Mouse (Mus musculus) limb, embryonic 11.5 days (tissue): ENCODE data around the gene Gins2. TPM values are rescaled to one million over a fixed set of nuclear protein-coding genes. Genes with fewer than 3 reads are reported as not detected.

Experiments used
- ATAC-seq: fragments of 200-750 bp; cut with Nextera tagmentation; 2 replicates; pipeline ENCODE4 v1.8.0; 2017; ENCODE audit warnings: low read depth; ENCODE audit not compliant: insufficient number of reproducible peaks, low FRiP score, low TSS enrichment
- DNase-seq: peaks from one replicate; pipeline ENCODE4 v3.0.0-alpha.2; 2015; ENCODE audit warnings: low spot score
- H3K27ac ChIP-seq: fragments of 300-500 bp; sonication (generic); replicated peaks from 2 replicates; pipeline ENCODE4 v1.5.1; 2014; ENCODE audit warnings: low read depth, mild to moderate bottlenecking, low read length
- H3K27me3 ChIP-seq: fragments of 300-500 bp; sonication (generic); 2 replicates; pipeline ENCODE4 v1.6.1; 2014; ENCODE audit warnings: mild to moderate bottlenecking, low read length, mixed read lengths; ENCODE audit not compliant: control insufficient read depth, insufficient read depth
- H3K36me3 ChIP-seq: fragments of 300-500 bp; sonication (generic); 2 replicates; pipeline ENCODE4 v1.6.1; 2014; ENCODE audit warnings: mild to moderate bottlenecking, low read length, moderate library complexity, mixed read lengths; ENCODE audit not compliant: control insufficient read depth, insufficient read depth
- H3K4me1 ChIP-seq: fragments of 300-500 bp; sonication (generic); 2 replicates; pipeline ENCODE4 v1.6.1; 2014; ENCODE audit warnings: low read length, mixed read lengths; ENCODE audit not compliant: control insufficient read depth, insufficient read depth
- H3K4me2 ChIP-seq: fragments of 300-500 bp; sonication (generic); 2 replicates; pipeline ENCODE4 v1.6.1; 2014; ENCODE audit warnings: low read depth, mild to moderate bottlenecking, moderate library complexity; ENCODE audit not compliant: severe bottlenecking
- H3K4me3 ChIP-seq: fragments of 300-500 bp; sonication (generic); 2 replicates; pipeline ENCODE4 v1.5.1; 2014; ENCODE audit warnings: low read depth, low read length
- H3K9ac ChIP-seq: fragments of 300-500 bp; sonication (generic); 2 replicates; pipeline ENCODE4 v1.6.1; 2014; ENCODE audit warnings: mild to moderate bottlenecking, low read length
- H3K9me3 ChIP-seq: fragments of 300-500 bp; sonication (generic); 2 replicates; pipeline ENCODE4 v1.6.1; 2016; ENCODE audit warnings: low read length; ENCODE audit not compliant: control insufficient read depth
- WGBS: fragments of 180-500 bp; shearing (Covaris S2); extraction: QIAGEN DNeasy Blood & Tissue Kit; methylation state at CpG from one replicate; pipeline ENCODE4 v1.1.7; 2014; 5-methylcytosine and 5-hydroxymethylcytosine counted together
- polyA plus RNA-seq: library from polyadenylated mRNA; unstranded; fragments of >200 nt; fragmentation: Nextera tagmentation; extraction: Ambion mirVana; gene quantifications from 2 replicates; pipeline ENCODE4 v1.2.1, GENCODE M21; 2014

Gene Gins2
- polyA plus RNA-seq, 1 experiment from 2014 or later, result 132 TPM

GRCm38 (mm10) chr8:120574941-120575340 lies 14.2 kb downstream of the Gins2 start:
- Histone ChIP-seq H3K27ac (no peak overlapping the region), H3K27me3 (no peaks in the 10 kb centered on the region), H3K4me2 (no peak overlapping the region), H3K4me1 (peaks cover 10% of the 10 kb centered on the region), H3K9ac (no peak overlapping the region), H3K9me3 (no peaks in the 10 kb centered on the region), H3K36me3 (peaks cover 57% of the 10 kb centered on the region), H3K4me3 (no peak overlapping the region)
- DNase-seq, result no peak
- 80% methylated on average over 19 of the region's 19 CpGs for WGBS
- no peak for ATAC-seq

- no peak overlapping the region for H3K27ac ChIP-seq
- H3K4me3 ChIP-seq, result no peak overlapping the region
- 78% methylated on average over 11 of the region's 11 CpGs for WGBS
- peaks cover 13% of the 10 kb centered on the region for H3K4me1 ChIP-seq
- DNase-seq (no peak), ATAC-seq (no peak)
- H3K9ac ChIP-seq, result no peak overlapping the region
- H3K36me3 ChIP-seq, result peaks cover 55% of the 10 kb centered on the region
- H3K4me2 ChIP-seq, result no peak overlapping the region
- H3K27me3 ChIP-seq, result no peaks in the 10 kb centered on the region
- H3K9me3 ChIP-seq, result no peaks in the 10 kb centered on the region
Observed at GRCm38 (mm10) chr8:120573866-120574265, 15.2 kb downstream of the Gins2 start.

- Histone ChIP-seq H3K9ac (no peak overlapping the region), H3K9me3 (no peaks in the 10 kb centered on the region), H3K27ac (no peak overlapping the region), H3K27me3 (no peaks in the 10 kb centered on the region), H3K4me2 (no peak overlapping the region), H3K4me1 (peaks cover 13% of the 10 kb centered on the region), H3K4me3 (no peak overlapping the region), H3K36me3 (peaks cover 55% of the 10 kb centered on the region)
- no peak for ATAC-seq
- DNase-seq, result no peak
- whole genome bisulfite sequencing, result 88% methylated on average over 21 of the region's 21 CpGs
Observed at GRCm38 (mm10) chr8:120572534-120572933, 16.6 kb downstream of the Gins2 start.

GRCm38 (mm10) chr8:120571561-120571960 lies 17.5 kb downstream of the Gins2 start:
- DNase-seq (no peak), ATAC-seq (no peak)
- Histone ChIP-seq H3K9me3 (no peaks in the 10 kb centered on the region), H3K27ac (no peak overlapping the region), H3K27me3 (no peaks in the 10 kb centered on the region), H3K4me2 (no peak overlapping the region), H3K4me3 (no peak overlapping the region), H3K9ac (no peak overlapping the region), H3K36me3 (peaks cover 59% of the 10 kb centered on the region), H3K4me1 (peaks cover 13% of the 10 kb centered on the region)
- WGBS, result 83% methylated on average over 8 of the region's 8 CpGs

GRCm38 (mm10) chr8:120569939-120570715 lies 19.0 kb downstream of the Gins2 start:
- H3K27ac ChIP-seq, result no peak overlapping the region
- H3K4me1 ChIP-seq, result peaks cover 18% of the 10 kb centered on the region
- peaks cover 65% of the 10 kb centered on the region for H3K36me3 ChIP-seq
- H3K27me3 ChIP-seq, result no peaks in the 10 kb centered on the region
- no peak overlapping the region for H3K4me3 ChIP-seq
- ATAC-seq (no peak), DNase-seq (peak; percentile 92)
- no peak overlapping the region for H3K4me2 ChIP-seq
- H3K9me3 ChIP-seq, result no peaks in the 10 kb centered on the region
- H3K9ac ChIP-seq, result no peak overlapping the region
- WGBS, result 55% methylated on average over 13 of the region's 13 CpGs

GRCm38 (mm10) chr8:120569123-120569522 lies 20.0 kb downstream of the Gins2 start:
- Histone ChIP-seq H3K4me3 (no peak overlapping the region), H3K4me1 (peaks cover 28% of the 10 kb centered on the region), H3K27me3 (no peaks in the 10 kb centered on the region), H3K9ac (no peak overlapping the region), H3K36me3 (peaks cover 57% of the 10 kb centered on the region), H3K4me2 (no peak overlapping the region), H3K9me3 (no peaks in the 10 kb centered on the region), H3K27ac (no peak overlapping the region)
- DNase-seq, result no peak
- WGBS, result 91% methylated on average over 17 of the region's 17 CpGs
- no peak for ATAC-seq

GRCm38 (mm10) chr8:120568164-120568798 lies 20.8 kb downstream of the Gins2 start:
- Histone ChIP-seq H3K27me3 (no peaks in the 10 kb centered on the region), H3K9ac (no peak overlapping the region), H3K4me2 (no peak overlapping the region), H3K4me1 (peaks cover 36% of the 10 kb centered on the region), H3K27ac (no peak overlapping the region), H3K4me3 (no peak overlapping the region), H3K9me3 (no peaks in the 10 kb centered on the region), H3K36me3 (peaks cover 54% of the 10 kb centered on the region)
- ATAC-seq, result no peak
- WGBS, result 96% methylated on average over 37 of the region's 37 CpGs
- DNase-seq, result no peak

GRCm38 (mm10) chr8:120567731-120568130 lies 21.4 kb downstream of the Gins2 start:
- no peak overlapping the region for H3K27ac ChIP-seq
- DNase-seq, result no peak

More at GRCm38 (mm10) chr8:120567731-120568130, 21.4 kb downstream of the Gins2 start:
- H3K27me3 ChIP-seq, result no peaks in the 10 kb centered on the region
- H3K4me3 ChIP-seq, result no peak overlapping the region
- no peak overlapping the region for H3K4me2 ChIP-seq
- H3K9me3 ChIP-seq, result no peaks in the 10 kb centered on the region
- no peak for ATAC-seq
- peaks cover 50% of the 10 kb centered on the region for H3K36me3 ChIP-seq
- no peak overlapping the region for H3K9ac ChIP-seq
- H3K4me1 ChIP-seq, result peaks cover 42% of the 10 kb centered on the region
- 96% methylated on average over 17 of the region's 17 CpGs for WGBS
